Mouse (Mus musculus): ENCODE measurements around the gene Tex38. TPM values are rescaled to one million over a fixed set of nuclear protein-coding genes. Genes with fewer than 3 reads are reported as not detected.

Tex38 gene
- polyA plus RNA-seq, 1 experiment = 0.47 TPM

- TF ChIP-seq POLR2A (IDR thresholded peaks at IDR 0.05; ENCODE audit: low read depth, low read length) (no peak), CTCF (conservative IDR thresholded peaks at IDR 0.05; ENCODE audit: insufficient read depth, insufficient read length, low read depth, low read length) (no peak)
- Histone ChIP-seq H3K27me3 (replicated peaks; ENCODE audit: control insufficient read depth, insufficient read depth, low read length) (no peaks in the 10 kb centered on the region), H3K4me3 (ENCODE audit: insufficient read depth, low read depth, low read length) (no peak overlapping the region), H3K4me1 (ENCODE audit: control insufficient read depth, insufficient read depth, low read length) (peaks cover 8% of the 10 kb centered on the region; the same call in 1 of the 2 replicates), H3K27ac (ENCODE audit: insufficient read depth, low read depth, low read length) (no peak overlapping the region), H3K36me3 (ENCODE audit: control insufficient read depth, insufficient read depth, low read length) (no peaks in the 10 kb centered on the region)
- DNase-seq = no peak
- WGBS = 71% methylated on average over 5 of the region's 5 CpGs
Measured at GRCm38 (mm10) chr4:115733746-115734145, 47.1 kb downstream of the Tex38 start.

GRCm38 (mm10) chr4:115732223-115732818 lies 48.5 kb downstream of the Tex38 start:
- Histone ChIP-seq H3K27ac (ENCODE audit: insufficient read depth, low read depth, low read length) (no peak overlapping the region), H3K36me3 (ENCODE audit: control insufficient read depth, insufficient read depth, low read length) (no peaks in the 10 kb centered on the region), H3K4me1 (ENCODE audit: control insufficient read depth, insufficient read depth, low read length) (peaks cover 3% of the 10 kb centered on the region; the same call in 1 of the 2 replicates), H3K27me3 (replicated peaks; ENCODE audit: control insufficient read depth, insufficient read depth, low read length) (no peaks in the 10 kb centered on the region), H3K4me3 (ENCODE audit: insufficient read depth, low read depth, low read length) (no peak overlapping the region)
- TF ChIP-seq CTCF (conservative IDR thresholded peaks at IDR 0.05; ENCODE audit: insufficient read depth, insufficient read length, low read depth, low read length) = no peak
- no peak for TF ChIP-seq POLR2A (IDR thresholded peaks at IDR 0.05; ENCODE audit: low read depth, low read length)
- WGBS = 44% methylated on average over 3 of the region's 3 CpGs
- DNase-seq = no peak

GRCm38 (mm10) chr4:115731588-115732222 lies 49.1 kb downstream of the Tex38 start:
- H3K4me1 ChIP-seq (ENCODE audit: control insufficient read depth, insufficient read depth, low read length) = peaks cover 3% of the 10 kb centered on the region; the same call in 1 of the 2 replicates
- TF ChIP-seq CTCF (conservative IDR thresholded peaks at IDR 0.05; ENCODE audit: insufficient read depth, insufficient read length, low read depth, low read length) (peak; percentile 94), POLR2A (IDR thresholded peaks at IDR 0.05; ENCODE audit: low read depth, low read length) (no peak)
- 21% methylated on average over 7 of the region's 7 CpGs for WGBS
- H3K27ac ChIP-seq (ENCODE audit: insufficient read depth, low read depth, low read length) = no peak overlapping the region
- DNase-seq = peak; percentile 79
- H3K4me3 ChIP-seq (ENCODE audit: insufficient read depth, low read depth, low read length) = no peak overlapping the region
- H3K27me3 ChIP-seq (replicated peaks; ENCODE audit: control insufficient read depth, insufficient read depth, low read length) = no peaks in the 10 kb centered on the region
- H3K36me3 ChIP-seq (ENCODE audit: control insufficient read depth, insufficient read depth, low read length) = no peaks in the 10 kb centered on the region

Other genes with a start within 250 kb of the Tex38 start
- gene Cyp4a31, start 217.4 kb downstream of the Tex38 start, polyA plus RNA-seq (2012; rRNA removed) = 234 and 244 TPM in 2 replicates
- gene Cyp4a32, start 180.0 kb downstream of the Tex38 start, polyA plus RNA-seq (2012; rRNA removed) = 0.60 and 0.91 TPM in 2 replicates
- 329 and 340 TPM in 2 replicates for gene Cyp4b1, start 133.3 kb downstream of the Tex38 start, polyA plus RNA-seq (2012; rRNA removed)
- 26.4 and 27.9 TPM in 2 replicates for gene Efcab14, start 43.3 kb downstream of the Tex38 start, polyA plus RNA-seq (2012; rRNA removed)
- 35.0 and 43.2 TPM in 2 replicates for gene Atpaf1, start 3.8 kb upstream of the Tex38 start, polyA plus RNA-seq (2012; rRNA removed)
- 17.8 and 18.5 TPM in 2 replicates for gene Mob3c, start 47.1 kb upstream of the Tex38 start, polyA plus RNA-seq (2012; rRNA removed)
- 30.6 and 33.8 TPM in 2 replicates for gene Mknk1, start 58.2 kb upstream of the Tex38 start, polyA plus RNA-seq (2012; rRNA removed)
- gene Kncn, start 103.4 kb upstream of the Tex38 start, polyA plus RNA-seq (2012; rRNA removed) = 0.07 TPM in 1 of 2 replicates, not detected in the other
- not detected in 2 replicates for gene 6430628N08Rik, start 109.6 kb upstream of the Tex38 start, polyA plus RNA-seq (2012; rRNA removed)
- not detected in 2 replicates for gene Dmbx1, start 158.9 kb upstream of the Tex38 start, polyA plus RNA-seq (2012; rRNA removed)
- 34.7 and 38.6 TPM in 2 replicates for gene Faah, start 236.9 kb upstream of the Tex38 start, polyA plus RNA-seq (2012; rRNA removed)